ENCODE assay signal across 8 mouse cellular contexts in the genomic region with DNA sequence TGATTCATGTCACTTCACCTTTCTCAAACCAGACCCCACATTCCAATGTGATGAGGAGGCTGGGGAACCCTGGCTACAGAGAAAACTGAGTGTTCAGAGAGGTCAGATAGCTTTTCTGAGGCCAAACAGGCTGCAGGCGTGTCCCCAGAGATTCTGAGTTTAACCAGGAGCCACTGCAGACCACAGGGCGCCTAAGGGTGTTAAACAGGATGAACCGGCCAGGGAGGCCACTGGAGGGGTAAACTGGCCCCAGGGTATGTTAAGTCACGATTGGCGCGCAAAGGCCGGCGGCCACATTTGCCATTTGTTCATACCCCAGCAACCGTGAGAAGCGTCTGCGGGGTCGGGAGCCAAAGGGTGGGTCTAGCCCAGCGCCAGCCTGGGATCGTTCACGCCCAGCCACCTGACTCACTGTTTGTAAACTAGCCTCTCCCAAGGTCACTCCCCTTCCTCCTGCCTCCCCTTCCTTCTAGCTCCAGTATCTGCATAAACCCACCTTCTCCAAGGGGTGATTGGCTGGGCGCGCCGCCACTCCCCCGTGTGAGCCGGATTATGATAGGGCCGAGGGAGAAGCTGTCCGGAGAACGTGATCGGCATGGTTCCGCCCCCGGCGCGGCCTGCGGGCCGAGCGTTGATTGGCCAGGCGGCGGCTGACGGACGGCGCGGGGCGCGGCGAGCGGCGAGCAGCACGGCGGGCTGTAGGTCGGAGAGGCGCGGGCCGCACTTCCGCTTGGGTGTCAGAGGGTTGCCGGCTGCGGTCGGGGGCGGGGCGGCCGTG. TPM values are rescaled to one million over a fixed set of nuclear protein-coding genes. Genes with fewer than 3 reads are reported as not detected.
DNase-seq lines count a peak whose midpoint lies in the region; ATAC-seq and TF ChIP-seq lines count a peak whose summit lies in the region.

Gene Osbpl2 (plus strand): TSS at position 646 of the 778 bp plus-strand sequence.

- TF ChIP-seq RAD21 in MEL (IDR thresholded peaks at IDR 0.05; ENCODE audit: low read depth, low read length): no peak

- H3K4me3 ChIP-seq in MEL (ENCODE audit: control insufficient read depth in 1 of 2, insufficient read depth in 1 of 2, low read depth in 2 of 2, low read length in 2 of 2): peak within 1 kb of the TSS; percentile 79 to 94
- H3K4me3 ChIP-seq in cerebellum, adult 2 months (replicated peaks; ENCODE audit: insufficient read depth, low read depth, low read length): peak within 1 kb of the TSS; percentile 81
- H3K4me3 ChIP-seq in forebrain, postnatal 0 days (ENCODE audit: low read depth, low read length): peak within 1 kb of the TSS; percentile 84
- H3K4me3 ChIP-seq in lung, embryonic 15.5 days: peak within 1 kb of the TSS; percentile 92

- peak within 1 kb of the TSS; percentile 87 for H3K27ac ChIP-seq in MEL (ENCODE audit: control insufficient read depth, low read depth, low read length)
- peak within 1 kb of the TSS; percentile 56 for H3K27ac ChIP-seq in cerebellum, adult 2 months (ENCODE audit: insufficient read depth, low read length)
- H3K27ac ChIP-seq in forebrain, postnatal 0 days (ENCODE audit: low read depth, low read length): peak within 1 kb of the TSS; percentile 76
- H3K27ac ChIP-seq in lung, embryonic 15.5 days: peak within 1 kb of the TSS; percentile 68

- peak; percentile 99 for DNase-seq in MEL (ENCODE audit: low read depth, low spot score)
- peak; percentile 100 for DNase-seq in cerebellum, adult 2 months
- DNase-seq in forebrain, postnatal 0 days: peak; percentile 98
- peak; percentile 100 for DNase-seq in heart, postnatal 4 days
- peak; percentile 99 to 100 for DNase-seq in layer of hippocampus, adult 8-10 months (ENCODE audit: low spot score in 2 of 2)
- DNase-seq in ovary, adult 18-20 months (ENCODE audit: low spot score): peak; percentile 100
- peak; percentile 95 for DNase-seq in thymus, postnatal 0 days (ENCODE audit: low spot score)

- peak in 1 of 2 experiments; percentile 3; a peak in 1 of 4 replicates for TF ChIP-seq EP300 in MEL (IDR thresholded peaks at IDR 0.05; ENCODE audit: low read depth in 1 of 2, low read length in 2 of 2)

- no peaks in the 10 kb centered on the region for H3K9me3 ChIP-seq in MEL (replicated peaks; ENCODE audit: insufficient read depth, low read length)
- H3K9me3 ChIP-seq in forebrain, postnatal 0 days (ENCODE audit: low read length): no peaks in the 10 kb centered on the region
- no peaks in the 10 kb centered on the region for H3K9me3 ChIP-seq in lung, embryonic 15.5 days

- peak in 1 of 2 experiments; percentile 55; a peak in 1 of 4 replicates for TF ChIP-seq POLR2A in MEL (IDR thresholded peaks at IDR 0.05; ENCODE audit: control insufficient read depth in 1 of 2, insufficient read depth in 1 of 2, low read depth in 1 of 2, low read length in 2 of 2, poor library complexity in 1 of 2)
- peak; percentile 64 for TF ChIP-seq POLR2A in cerebellum, adult 2 months (IDR thresholded peaks at IDR 0.05; ENCODE audit: borderline replicate concordance, insufficient read depth, low read length)

- peak within 1 kb of the TSS; percentile 85 for H3K4me2 ChIP-seq in forebrain, postnatal 0 days (ENCODE audit: low read depth)
- H3K4me2 ChIP-seq in lung, embryonic 15.5 days: peak within 1 kb of the TSS; percentile 92

- peaks cover 21% of the 10 kb centered on the region for H3K79me2 ChIP-seq in MEL (ENCODE audit: control insufficient read depth, insufficient read depth, low read length, poor library complexity)

- WGBS in cerebellum, adult 2 months: 1% methylated on average over 47 of the region's 55 CpGs
- under 1% methylated on average over 55 of the region's 55 CpGs for WGBS in forebrain, postnatal 0 days
- WGBS in lung, embryonic 15.5 days: 1% methylated on average over 55 of the region's 55 CpGs

- peak; percentile 97 for ATAC-seq in forebrain, postnatal 0 days
- ATAC-seq in lung, embryonic 15.5 days (ENCODE audit: borderline replicate concordance, extremely low read depth, low FRiP score, low TSS enrichment): peak; percentile 99

- no peak for TF ChIP-seq CTCF in MEL (IDR thresholded peaks at IDR 0.05 in 2 of 3, conservative IDR thresholded peaks at IDR 0.05 in 1 of 3; ENCODE audit: control insufficient read depth in 1 of 3, insufficient read depth in 1 of 3, low read depth in 2 of 3, low read length in 3 of 3, poor library complexity in 1 of 3, severe bottlenecking in 1 of 3)
- no peak for TF ChIP-seq CTCF in cerebellum, adult 2 months (IDR thresholded peaks at IDR 0.05; ENCODE audit: borderline replicate concordance, insufficient read depth, low read depth, low read length)
- TF ChIP-seq CTCF in forebrain, postnatal 0 days (IDR thresholded peaks at IDR 0.05; ENCODE audit: low read depth): no peak

- peak within 1 kb of the TSS; percentile 94 for H3K9ac ChIP-seq in MEL (ENCODE audit: control insufficient read depth, low read depth, low read length, poor library complexity, severe bottlenecking)
- peak within 1 kb of the TSS; percentile 84 for H3K9ac ChIP-seq in forebrain, postnatal 0 days
- peak within 1 kb of the TSS; percentile 82 for H3K9ac ChIP-seq in lung, embryonic 15.5 days

- H3K36me3 ChIP-seq in MEL (ENCODE audit: control insufficient read depth in 1 of 2, insufficient read depth in 2 of 2, low read length in 2 of 2): peaks cover 12 to 41% of the 10 kb centered on the region in 2 experiments; a peak in 3 of 4 replicates
- H3K36me3 ChIP-seq in forebrain, postnatal 0 days (ENCODE audit: insufficient read depth): 0 out of 2 replicates have a peak, but pooled peaks cover 4% of the 10 kb centered on the region
- H3K36me3 ChIP-seq in lung, embryonic 15.5 days: no peaks in the 10 kb centered on the region

- H3K27me3 ChIP-seq in MEL (ENCODE audit: control insufficient read depth in 1 of 2, insufficient read depth in 2 of 2, low read length in 2 of 2): no peaks in the 10 kb centered on the region
- no peaks in the 10 kb centered on the region for H3K27me3 ChIP-seq in cerebellum, adult 2 months (ENCODE audit: control insufficient read depth, insufficient read depth, low read length)
- no peaks in the 10 kb centered on the region for H3K27me3 ChIP-seq in forebrain, postnatal 0 days (ENCODE audit: insufficient read depth, low read length)
- no peaks in the 10 kb centered on the region for H3K27me3 ChIP-seq in lung, embryonic 15.5 days

- peaks cover 31 to 46% of the 10 kb centered on the region in 2 experiments for H3K4me1 ChIP-seq in MEL (ENCODE audit: control insufficient read depth in 1 of 2, insufficient read depth in 2 of 2, low read length in 2 of 2)
- peaks cover 25% of the 10 kb centered on the region for H3K4me1 ChIP-seq in cerebellum, adult 2 months (ENCODE audit: control insufficient read depth, insufficient read depth, low read length)
- peaks cover 25% of the 10 kb centered on the region for H3K4me1 ChIP-seq in forebrain, postnatal 0 days (ENCODE audit: insufficient read depth)
- H3K4me1 ChIP-seq in lung, embryonic 15.5 days: peaks cover 54% of the 10 kb centered on the region

TF ChIP-seq in MEL, 35 proteins besides CTCF, POLR2A, EP300 and RAD21 (continues in another document):
- TF ChIP-seq UBTF (IDR thresholded peaks at IDR 0.05; ENCODE audit: borderline replicate concordance, insufficient read depth, low read depth, low read length) (0 out of 2 replicates have a peak, but pooled peaks have one; percentile 23), NELFE (IDR thresholded peaks at IDR 0.05; ENCODE audit: low read depth, low read length) (peak; percentile 49), ZKSCAN1 (IDR thresholded peaks at IDR 0.05; ENCODE audit: low read depth, low read length) (no peak), ZMIZ1 (IDR thresholded peaks at IDR 0.05; ENCODE audit: low read depth, low read length) (0 out of 2 replicates have a peak, but pooled peaks have one; percentile 48), MYC (IDR thresholded peaks at IDR 0.05; ENCODE audit: low read depth, low read length) (no peak), MAFK (IDR thresholded peaks at IDR 0.05; ENCODE audit: borderline replicate concordance, low read depth, low read length) (no peak), TAL1 (IDR thresholded peaks at IDR 0.05; ENCODE audit: low read length) (no peak), HCFC1 (IDR thresholded peaks at IDR 0.05; ENCODE audit: low read depth, low read length) (peak; percentile 70), ZNF384 (IDR thresholded peaks at IDR 0.05; ENCODE audit: low read depth, low read length) (peak; percentile 12; the same call in 1 of the 2 replicates), USF2 (IDR thresholded peaks at IDR 0.05; ENCODE audit: borderline replicate concordance in 1 of 2, insufficient read depth in 1 of 2, low read depth in 1 of 2, low read length in 2 of 2) (0 out of 4 replicates have a peak, but pooled peaks of 1 of the 2 experiments have one; percentile 17), SIN3A (IDR thresholded peaks at IDR 0.05; ENCODE audit: low read length) (peak; percentile 98), MAX (IDR thresholded peaks at IDR 0.05; ENCODE audit: low read length) (peak; percentile 88), MXI1 (IDR thresholded peaks at IDR 0.05; ENCODE audit: low read depth, low read length) (peak; percentile 77), MEF2A (IDR thresholded peaks at IDR 0.05; ENCODE audit: extremely low read depth, insufficient replicate concordance, low read depth, low read length, poor library complexity, severe bottlenecking) (no peak; the same call in 1 of the 2 replicates), POLR2AphosphoS2 (IDR thresholded peaks at IDR 0.05; ENCODE audit: low read length) (peak; percentile 72; the same call in 1 of the 2 replicates), GATA1 (IDR thresholded peaks at IDR 0.05; ENCODE audit: low read depth, low read length) (no peak), POLR2AphosphoS5 (IDR thresholded peaks at IDR 0.05; ENCODE audit: borderline replicate concordance, low read depth, low read length) (no peak), CHD2 (IDR thresholded peaks at IDR 0.05; ENCODE audit: low read length) (peak; percentile 59), MAZ (IDR thresholded peaks at IDR 0.05; ENCODE audit: low read depth, low read length) (no peak), E2F4 (IDR thresholded peaks at IDR 0.05; ENCODE audit: borderline replicate concordance, low read depth, low read length) (0 out of 2 replicates have a peak, but pooled peaks have one; percentile 58)

RNA-seq across cellular contexts. Expression of gene Osbpl2, which starts in this region (rescaled TPM):
- 13.3 and 18.9 TPM in 2 replicates for total RNA-seq in MEL (2012; rRNA removed)
- polyA plus RNA-seq in MEL (2012; ENCODE audit: insufficient read depth in 1 of 2, insufficient read length in 2 of 2, low read depth in 1 of 2, low replicate concordance in 2 of 2, missing spikeins in 1 of 2): 10 to 100 TPM in 1 of 2 experiments, not detected in 1; 25.5 TPM
- 64.3 and 69.6 TPM in 2 replicates for polyA plus RNA-seq in cerebellum, adult 2 months (2012; rRNA removed)
- total RNA-seq in forebrain, postnatal 0 days (2014; rRNA removed): 63.0 and 64.2 TPM in 2 replicates
- polyA plus RNA-seq in forebrain, postnatal 0 days (2015; fragmentation: Nextera tagmentation; extraction: Ambion mirVana): 61.0 and 69.8 TPM in 2 replicates
- total RNA-seq in heart, postnatal 4 days (2021): 10 to 100 TPM; 28.5 to 28.6 TPM
- total RNA-seq in layer of hippocampus, adult 8-10 months (2022): 10 to 100 TPM; 49.3 to 57.5 (median 52.7) TPM
- 30.9 and 32.5 TPM in 2 replicates for polyA plus RNA-seq in lung, embryonic 15.5 days (2015; fragmentation: Nextera tagmentation; extraction: Ambion mirVana)
- 26.5 and 27.3 TPM in 2 replicates for polyA plus RNA-seq in thymus, postnatal 0 days (2015; fragmentation: Nextera tagmentation; extraction: Ambion mirVana)

Comparison
In these comparisons a context has a peak if more than half of its experiments do, and no peak if none do; other contexts are left out.
1. Peak in every context shown above with its lines: DNase-seq, ATAC-seq, H3K4me3 ChIP-seq and H3K27ac ChIP-seq.